Mouse (Mus musculus): ENCODE measurements around the gene Myo18b.

Gene Myo18b

GRCm38 (mm10) chr5:112743121-112743520, 153.0 kb downstream of the Myo18b start:
- DNase-seq: no peak

- peak; percentile 55 for DNase-seq
Observed at GRCm38 (mm10) chr5:112740651-112741050, 155.5 kb downstream of the Myo18b start.

GRCm38 (mm10) chr5:112735040-112735439, 161.1 kb downstream of the Myo18b start:
- no peak for DNase-seq

GRCm38 (mm10) chr5:112730604-112731003, 165.6 kb downstream of the Myo18b start:
- peak; percentile 30 for DNase-seq

- DNase-seq: no peak
Observed at GRCm38 (mm10) chr5:112728432-112728831, 167.7 kb downstream of the Myo18b start.

GRCm38 (mm10) chr5:112718655-112719306, 177.4 kb downstream of the Myo18b start:
- no peak for DNase-seq

GRCm38 (mm10) chr5:112714679-112715446, 181.3 kb downstream of the Myo18b start:
- no peak for DNase-seq

GRCm38 (mm10) chr5:112709831-112710230, 186.3 kb downstream of the Myo18b start:
- DNase-seq: no peak

GRCm38 (mm10) chr5:112708441-112708840, 187.7 kb downstream of the Myo18b start:
- no peak for DNase-seq

- no peak for DNase-seq
Observed at GRCm38 (mm10) chr5:112707478-112707877, 188.7 kb downstream of the Myo18b start.

GRCm38 (mm10) chr5:112700794-112701193, 195.4 kb downstream of the Myo18b start:
- no peak for DNase-seq

GRCm38 (mm10) chr5:112696683-112697082, 199.5 kb downstream of the Myo18b start:
- no peak for DNase-seq

GRCm38 (mm10) chr5:112695254-112695711, 200.9 kb downstream of the Myo18b start:
- DNase-seq: no peak

- no peak for DNase-seq
Observed at GRCm38 (mm10) chr5:112693286-112693849, 202.8 kb downstream of the Myo18b start.

GRCm38 (mm10) chr5:112687100-112687818, 208.9 kb downstream of the Myo18b start:
- DNase-seq: no peak

- no peak for DNase-seq
Observed at GRCm38 (mm10) chr5:112686309-112687099, 209.7 kb downstream of the Myo18b start.

- no peak for DNase-seq
Observed at GRCm38 (mm10) chr5:112679251-112679650, 216.9 kb downstream of the Myo18b start.

- DNase-seq: no peak
Observed at GRCm38 (mm10) chr5:112678153-112678552, 218.0 kb downstream of the Myo18b start.

GRCm38 (mm10) chr5:112674806-112675205, 221.4 kb downstream of the Myo18b start:
- DNase-seq: no peak

- DNase-seq: no peak
Observed at GRCm38 (mm10) chr5:112672457-112672856, 223.7 kb downstream of the Myo18b start.

GRCm38 (mm10) chr5:112671961-112672360, 224.2 kb downstream of the Myo18b start:
- DNase-seq: no peak

- DNase-seq: no peak
Observed at GRCm38 (mm10) chr5:112667153-112667552, 229.0 kb downstream of the Myo18b start.

Data from cerebellum, adult 8-10 months (tissue).